Mouse (Mus musculus) kidney, postnatal 0 days (tissue): ENCODE results near the gene Prkaca. TPM values are rescaled to one million over a fixed set of nuclear protein-coding genes. Genes with fewer than 3 reads are reported as not detected.

ENCODE experiments used
- ATAC-seq: fragments of 200-750 bp; cut with Nextera tagmentation; replicated peaks from 2 replicates; pipeline ENCODE4 v1.8.0; 2017; ENCODE audit warnings: low read depth, moderate number of reproducible peaks, moderate TSS enrichment, moderate library complexity; ENCODE audit not compliant: low FRiP score
- DNase-seq: peaks from one replicate; pipeline ENCODE4 v3.0.0-alpha.2; 2016; ENCODE audit warnings: low spot score
- H3K27ac ChIP-seq: fragments of 300-500 bp; sonication (generic); 2 replicates; pipeline ENCODE4 v1.5.1; 2014; ENCODE audit warnings: mild to moderate bottlenecking
- H3K27me3 ChIP-seq: fragments of 300-500 bp; sonication (generic); 2 replicates; pipeline ENCODE4 v1.6.1; 2014; ENCODE audit warnings: low read length, mixed read lengths; ENCODE audit not compliant: insufficient read depth
- H3K36me3 ChIP-seq: fragments of 300-500 bp; sonication (generic); 2 replicates; pipeline ENCODE4 v1.6.1; 2014; ENCODE audit warnings: low read length, mixed read lengths; ENCODE audit not compliant: insufficient read depth
- H3K4me1 ChIP-seq: fragments of 300-500 bp; sonication (generic); replicated peaks from 2 replicates; pipeline ENCODE4 v1.6.1; 2014; ENCODE audit warnings: antibody characterized with exemption, low read length, mixed read lengths; ENCODE audit not compliant: insufficient read depth
- H3K4me2 ChIP-seq: fragments of 300-500 bp; sonication (generic); 2 replicates; pipeline ENCODE4 v1.6.1; 2014; ENCODE audit warnings: mild to moderate bottlenecking, low read length, moderate library complexity, mixed read lengths
- H3K4me3 ChIP-seq: fragments of 300-500 bp; sonication (generic); replicated peaks from 2 replicates; pipeline ENCODE4 v1.5.1; 2014; ENCODE audit warnings: low read depth, low read length
- H3K9ac ChIP-seq: fragments of 300-500 bp; sonication (generic); 2 replicates; pipeline ENCODE4 v1.6.1; 2014; ENCODE audit warnings: low read depth, low read length
- H3K9me3 ChIP-seq: fragments of 300-500 bp; sonication (generic); replicated peaks from 2 replicates; pipeline ENCODE4 v1.6.1; 2016; ENCODE audit warnings: low read length, inconsistent platforms, mixed read lengths
- CTCF ChIP-seq: IDR thresholded peaks from 2 replicates; pipeline ENCODE4 v1.5.1; 2016; ENCODE audit warnings: antibody characterized with exemption, low read depth, mild to moderate bottlenecking, moderate library complexity
- WGBS: fragments of 180-500 bp; shearing (Covaris S2); extraction: QIAGEN DNeasy Blood & Tissue Kit; methylation state at CpG from one replicate; pipeline ENCODE4 v1.1.7; 2014; 5-methylcytosine and 5-hydroxymethylcytosine counted together
- polyA plus RNA-seq: library from polyadenylated mRNA; unstranded; fragments of >200 nt; fragmentation: Nextera tagmentation; extraction: Ambion mirVana; gene quantifications from 2 replicates; pipeline ENCODE4 v1.2.1, GENCODE M21; 2015

Gene Prkaca
- polyA plus RNA-seq, 1 experiment from 2014 or later, result 104 TPM

- no peak for ATAC-seq
- WGBS, result 89% methylated on average over 14 of the region's 14 CpGs
Observed at GRCm38 (mm10) chr8:83990170-83990569, 17.4 kb downstream of the Prkaca start.

GRCm38 (mm10) chr8:83992488-83992887 is 19.7 kb downstream of the Prkaca start:
- Histone ChIP-seq H3K9me3 (no peaks in the 10 kb centered on the region), H3K4me3 (no peak overlapping the region), H3K27me3 (no peaks in the 10 kb centered on the region), H3K27ac (no peak overlapping the region), H3K4me2 (no peak overlapping the region), H3K36me3 (peaks cover 30% of the 10 kb centered on the region), H3K4me1 (no peaks in the 10 kb centered on the region), H3K9ac (no peak overlapping the region)
- 67% methylated on average over 2 of the region's 2 CpGs for WGBS
- TF ChIP-seq CTCF, result no peak
- ATAC-seq, result no peak
- DNase-seq, result no peak

More at GRCm38 (mm10) chr8:83990170-83990569, 17.4 kb downstream of the Prkaca start:
- Histone ChIP-seq H3K4me3 (no peak overlapping the region), H3K4me2 (no peak overlapping the region), H3K27me3 (no peaks in the 10 kb centered on the region), H3K4me1 (no peaks in the 10 kb centered on the region), H3K9ac (no peak overlapping the region), H3K27ac (no peak overlapping the region), H3K9me3 (no peaks in the 10 kb centered on the region), H3K36me3 (peaks cover 50% of the 10 kb centered on the region)
- no peak for DNase-seq
- TF ChIP-seq CTCF, result no peak

GRCm38 (mm10) chr8:83994030-83994429 is 21.2 kb downstream of the Prkaca start:
- WGBS, result 92% methylated on average over 3 of the region's 3 CpGs
- no peaks in the 10 kb centered on the region for H3K9me3 ChIP-seq
- H3K4me2 ChIP-seq, result no peak overlapping the region
- ATAC-seq (no peak), DNase-seq (no peak)
- TF ChIP-seq CTCF, result no peak
- H3K27ac ChIP-seq, result no peak overlapping the region
- H3K4me3 ChIP-seq, result no peak overlapping the region
- H3K27me3 ChIP-seq, result no peaks in the 10 kb centered on the region
- H3K36me3 ChIP-seq, result peaks cover 28% of the 10 kb centered on the region; the same call in 1 of the 2 replicates
- no peak overlapping the region for H3K9ac ChIP-seq
- peaks cover 8% of the 10 kb centered on the region; the same call in 1 of the 2 replicates for H3K4me1 ChIP-seq

GRCm38 (mm10) chr8:83995973-83996372 is 23.2 kb downstream of the Prkaca start:
- ATAC-seq (no peak), DNase-seq (no peak)
- TF ChIP-seq CTCF, result no peak
- 19% methylated on average over 12 of the region's 12 CpGs for WGBS
- Histone ChIP-seq H3K4me1 (peaks cover 14% of the 10 kb centered on the region), H3K9me3 (no peaks in the 10 kb centered on the region), H3K36me3 (peaks cover 10% of the 10 kb centered on the region; the same call in 1 of the 2 replicates), H3K4me3 (peak overlapping the region; percentile 75; the same call in 1 of the 2 replicates), H3K4me2 (peak overlapping the region; percentile 90), H3K9ac (no peak overlapping the region), H3K27ac (no peak overlapping the region), H3K27me3 (no peaks in the 10 kb centered on the region)

- ATAC-seq (peak; percentile 78), DNase-seq (peak; percentile 90)
- Histone ChIP-seq H3K9ac (peak overlapping the region; percentile 76), H3K4me1 (peaks cover 14% of the 10 kb centered on the region), H3K4me2 (peak overlapping the region; percentile 90), H3K27me3 (no peaks in the 10 kb centered on the region), H3K36me3 (peaks cover 9% of the 10 kb centered on the region; the same call in 1 of the 2 replicates), H3K4me3 (peak overlapping the region; percentile 75), H3K27ac (peak overlapping the region; percentile 94), H3K9me3 (no peaks in the 10 kb centered on the region)
- TF ChIP-seq CTCF, result no peak
- under 1% methylated on average over 61 of the region's 103 CpGs for WGBS
Observed at GRCm38 (mm10) chr8:83996567-83997505, 24.0 kb downstream of the Prkaca start.

- ATAC-seq (0 out of 2 replicates have a peak, but pooled peaks have one; percentile 11), DNase-seq (no peak)
- no peaks in the 10 kb centered on the region for H3K9me3 ChIP-seq
- peak within 1 kb of the TSS; percentile 75 for H3K4me3 ChIP-seq
- peak within 1 kb of the TSS; percentile 90 for H3K4me2 ChIP-seq
- peak within 1 kb of the TSS; percentile 94 for H3K27ac ChIP-seq
- WGBS, result under 1% methylated on average over 50 of the region's 112 CpGs
- no peak for TF ChIP-seq CTCF
- H3K36me3 ChIP-seq, result 0 out of 2 replicates have a peak, but pooled peaks cover 8% of the 10 kb centered on the region
- H3K4me1 ChIP-seq, result peaks cover 14% of the 10 kb centered on the region
- H3K27me3 ChIP-seq, result no peaks in the 10 kb centered on the region
- H3K9ac ChIP-seq, result peak within 1 kb of the TSS; percentile 76
Observed at GRCm38 (mm10) chr8:83997511-83998141, 24.8 kb downstream of the Prkaca start, which contains the start of gene Samd1. TSS of gene Samd1 (plus strand) at chr8:83997672.
